Mouse (Mus musculus): Measurements from ENCODE around the gene Dpf3. TPM values are rescaled to one million over a fixed set of nuclear protein-coding genes. Genes with fewer than 3 reads are reported as not detected.

Gene Dpf3
- polyA plus RNA-seq, 1 experiment from 2014 or later: 6.1 TPM

DNA sequence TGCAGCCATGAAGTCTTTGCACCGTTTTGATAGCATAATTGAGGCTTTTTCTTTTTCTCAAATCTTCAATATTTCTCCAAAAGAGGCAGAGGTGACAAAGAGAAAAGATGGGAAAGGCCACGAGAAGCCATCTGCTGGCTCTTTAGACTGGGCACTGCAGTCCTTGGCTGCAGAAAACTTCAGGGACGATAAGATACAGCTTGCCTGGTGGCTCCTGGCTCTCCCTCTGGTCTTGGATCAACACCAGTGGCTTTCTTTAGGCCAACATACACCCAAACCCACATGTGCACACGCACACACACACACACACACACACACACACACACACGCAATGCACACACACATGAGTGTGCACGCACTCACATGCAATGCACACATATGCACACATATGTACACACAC lies 278.7 kb downstream of the Dpf3 start:
- Histone ChIP-seq H3K9ac (ENCODE audit: low read depth, low read length) (no peak overlapping the region), H3K4me2 (ENCODE audit: low read depth, low read length) (no peak overlapping the region), H3K27me3 (replicated peaks; ENCODE audit: control insufficient read depth, insufficient read depth, low read length) (no peaks in the 10 kb centered on the region), H3K27ac (replicated peaks; ENCODE audit: low read depth, low read length) (no peak overlapping the region), H3K9me3 (ENCODE audit: control insufficient read depth, low read length) (no peaks in the 10 kb centered on the region), H3K4me3 (ENCODE audit: low read depth, low read length) (no peak overlapping the region), H3K4me1 (ENCODE audit: control insufficient read depth, insufficient read depth, low read length) (peaks cover 13% of the 10 kb centered on the region; the same call in 1 of the 2 replicates), H3K36me3 (ENCODE audit: control insufficient read depth, insufficient read depth, low read length) (no peaks in the 10 kb centered on the region)
- WGBS: 61% methylated on average over 4 of the region's 6 CpGs
- ATAC-seq (ENCODE audit: low read depth) (no peak), DNase-seq (ENCODE audit: low spot score) (no peak)

DNA sequence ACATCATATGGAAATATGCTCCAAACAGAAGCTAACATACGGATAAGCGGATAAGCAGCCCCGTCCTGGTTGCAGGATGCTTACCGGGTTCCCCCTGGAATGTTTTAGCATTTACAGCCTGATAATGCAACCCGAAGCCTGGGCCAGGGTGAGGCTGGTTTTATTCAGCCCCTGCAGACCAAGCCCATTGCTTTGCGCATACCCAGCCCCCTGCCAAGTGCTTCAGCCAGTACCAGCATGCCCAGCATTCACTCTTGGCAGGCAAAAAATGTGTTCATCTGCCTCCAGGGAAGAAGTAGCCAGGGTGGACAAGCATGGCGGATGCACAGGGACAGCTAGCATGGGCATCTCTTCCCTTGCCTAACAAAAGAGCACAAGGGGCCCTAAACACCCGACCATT lies 279.5 kb downstream of the Dpf3 start:
- no peak for ATAC-seq (ENCODE audit: low read depth)

DNA sequence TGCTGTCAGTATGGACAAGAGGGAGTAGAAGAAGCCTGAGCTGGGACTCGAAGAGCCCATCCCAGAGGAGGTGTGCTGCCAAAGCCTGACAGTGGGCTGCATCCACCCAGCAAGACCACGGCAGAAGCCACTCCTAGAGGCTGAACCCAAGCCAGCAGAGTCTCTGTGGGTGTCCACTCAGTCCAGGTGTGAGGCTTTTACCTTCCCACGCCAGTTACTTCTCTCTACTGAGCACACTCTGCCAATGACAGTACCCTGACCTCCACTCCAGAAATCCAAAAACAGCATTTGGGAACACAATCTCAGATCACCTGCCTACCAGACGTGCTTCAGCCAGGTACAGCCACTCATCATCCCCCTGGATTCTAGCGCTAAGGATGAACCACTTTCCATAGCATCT lies 280.0 kb downstream of the Dpf3 start:
- Histone ChIP-seq H3K4me3 (ENCODE audit: low read depth, low read length) (no peak overlapping the region), H3K9ac (ENCODE audit: low read depth, low read length) (no peak overlapping the region), H3K4me2 (ENCODE audit: low read depth, low read length) (no peak overlapping the region), H3K36me3 (ENCODE audit: control insufficient read depth, insufficient read depth, low read length) (no peaks in the 10 kb centered on the region), H3K4me1 (ENCODE audit: control insufficient read depth, insufficient read depth, low read length) (peaks cover 10% of the 10 kb centered on the region; the same call in 1 of the 2 replicates), H3K27ac (replicated peaks; ENCODE audit: low read depth, low read length) (no peak overlapping the region), H3K9me3 (ENCODE audit: control insufficient read depth, low read length) (no peaks in the 10 kb centered on the region), H3K27me3 (replicated peaks; ENCODE audit: control insufficient read depth, insufficient read depth, low read length) (no peaks in the 10 kb centered on the region)
- 81% methylated on average over 3 of the region's 5 CpGs for WGBS
- DNase-seq (ENCODE audit: low spot score): no peak
- no peak for ATAC-seq (ENCODE audit: low read depth)

More for the DNA sequence above, 279.5 kb downstream of the Dpf3 start:
- no peaks in the 10 kb centered on the region for H3K36me3 ChIP-seq (ENCODE audit: control insufficient read depth, insufficient read depth, low read length)
- no peaks in the 10 kb centered on the region for H3K9me3 ChIP-seq (ENCODE audit: control insufficient read depth, low read length)
- peaks cover 10% of the 10 kb centered on the region; the same call in 1 of the 2 replicates for H3K4me1 ChIP-seq (ENCODE audit: control insufficient read depth, insufficient read depth, low read length)
- H3K27me3 ChIP-seq (replicated peaks; ENCODE audit: control insufficient read depth, insufficient read depth, low read length): no peaks in the 10 kb centered on the region
- H3K4me2 ChIP-seq (ENCODE audit: low read depth, low read length): no peak overlapping the region
- no peak overlapping the region for H3K9ac ChIP-seq (ENCODE audit: low read depth, low read length)
- H3K4me3 ChIP-seq (ENCODE audit: low read depth, low read length): no peak overlapping the region
- no peak overlapping the region for H3K27ac ChIP-seq (replicated peaks; ENCODE audit: low read depth, low read length)
- DNase-seq (ENCODE audit: low spot score): no peak
- WGBS: 46% methylated on average over 8 of the region's 8 CpGs

DNA sequence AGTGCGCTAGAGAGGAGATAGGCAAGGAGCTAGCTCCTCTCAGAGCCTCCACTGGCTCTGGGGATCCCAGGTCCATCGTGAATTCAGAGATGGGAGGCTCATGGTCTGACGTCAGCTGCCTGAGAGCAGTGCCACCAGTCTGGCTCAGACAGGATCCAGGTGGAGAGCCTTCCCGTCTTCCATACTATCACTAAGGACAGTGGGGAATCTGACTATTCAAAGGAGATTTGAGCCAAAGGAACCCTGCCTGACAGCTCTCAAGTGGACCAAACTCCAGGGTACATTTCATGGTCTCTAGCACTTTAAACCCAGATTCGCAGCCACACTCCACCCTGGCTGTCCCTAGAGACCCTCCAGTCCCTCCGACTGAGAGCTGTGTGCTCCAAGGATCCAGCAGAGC lies 280.6 kb downstream of the Dpf3 start:
- no peak overlapping the region for H3K9ac ChIP-seq (ENCODE audit: low read depth, low read length)
- no peak for DNase-seq (ENCODE audit: low spot score)
- no peaks in the 10 kb centered on the region for H3K27me3 ChIP-seq (replicated peaks; ENCODE audit: control insufficient read depth, insufficient read depth, low read length)
- ATAC-seq (ENCODE audit: low read depth): no peak
- no peak overlapping the region for H3K27ac ChIP-seq (replicated peaks; ENCODE audit: low read depth, low read length)
- H3K36me3 ChIP-seq (ENCODE audit: control insufficient read depth, insufficient read depth, low read length): no peaks in the 10 kb centered on the region
- WGBS: 65% methylated on average over 6 of the region's 6 CpGs
- no peaks in the 10 kb centered on the region for H3K9me3 ChIP-seq (ENCODE audit: control insufficient read depth, low read length)
- H3K4me2 ChIP-seq (ENCODE audit: low read depth, low read length): no peak overlapping the region
- no peak overlapping the region for H3K4me3 ChIP-seq (ENCODE audit: low read depth, low read length)
- H3K4me1 ChIP-seq (ENCODE audit: control insufficient read depth, insufficient read depth, low read length): peaks cover 10% of the 10 kb centered on the region

DNA sequence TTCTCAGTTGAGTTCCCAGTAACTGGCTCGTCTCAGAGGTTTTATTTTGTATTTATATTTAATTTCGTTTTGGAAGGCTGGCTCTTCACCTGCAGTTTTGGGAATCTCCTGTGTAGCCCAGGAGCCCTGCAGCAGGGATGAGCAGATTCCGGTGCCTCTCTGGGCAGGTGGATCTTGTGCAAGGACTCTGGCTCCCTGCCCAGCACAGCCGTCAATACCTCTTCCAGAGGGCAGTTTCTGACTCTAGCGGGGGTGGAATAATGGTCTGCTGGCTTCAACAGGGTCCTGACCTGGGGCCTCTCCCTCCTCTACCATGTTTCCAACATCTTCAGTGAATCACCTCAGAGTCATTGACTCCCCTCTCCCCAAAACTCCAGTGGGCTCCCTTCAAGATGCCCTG lies 283.2 kb downstream of the Dpf3 start:
- H3K9me3 ChIP-seq (ENCODE audit: control insufficient read depth, low read length): no peaks in the 10 kb centered on the region
- ATAC-seq (ENCODE audit: low read depth): no peak
- H3K9ac ChIP-seq (ENCODE audit: low read depth, low read length): no peak overlapping the region
- 56% methylated on average over 5 of the region's 5 CpGs for WGBS
- H3K27ac ChIP-seq (replicated peaks; ENCODE audit: low read depth, low read length): no peak overlapping the region
- H3K27me3 ChIP-seq (replicated peaks; ENCODE audit: control insufficient read depth, insufficient read depth, low read length): no peaks in the 10 kb centered on the region
- no peak overlapping the region for H3K4me2 ChIP-seq (ENCODE audit: low read depth, low read length)
- peaks cover 9% of the 10 kb centered on the region for H3K4me1 ChIP-seq (ENCODE audit: control insufficient read depth, insufficient read depth, low read length)
- H3K4me3 ChIP-seq (ENCODE audit: low read depth, low read length): no peak overlapping the region
- no peak for DNase-seq (ENCODE audit: low spot score)
- H3K36me3 ChIP-seq (ENCODE audit: control insufficient read depth, insufficient read depth, low read length): no peaks in the 10 kb centered on the region

DNA sequence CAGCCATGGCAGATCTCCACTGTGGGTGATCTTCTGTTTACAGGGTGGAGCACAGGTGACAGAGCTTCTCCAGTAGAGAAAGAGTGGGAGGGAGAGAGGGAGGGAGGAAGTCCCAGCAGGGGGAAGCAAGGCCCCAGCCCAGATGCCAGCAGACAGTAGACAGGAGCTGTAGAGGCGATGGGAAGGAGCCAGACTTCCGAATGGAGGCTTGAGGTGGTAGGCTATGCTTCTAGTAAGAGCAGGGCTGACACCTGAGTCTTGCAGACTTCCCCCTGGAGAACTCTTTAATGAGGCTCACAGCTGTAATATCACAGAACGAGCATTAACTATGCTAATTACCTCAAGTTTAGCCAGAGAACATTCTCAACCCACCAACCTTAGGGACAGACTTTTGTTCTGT lies 285.8 kb downstream of the Dpf3 start:
- DNase-seq (ENCODE audit: low spot score): peak; percentile 59
- no peaks in the 10 kb centered on the region for H3K9me3 ChIP-seq (ENCODE audit: control insufficient read depth, low read length)
- H3K4me2 ChIP-seq (ENCODE audit: low read depth, low read length): no peak overlapping the region
- H3K27ac ChIP-seq (replicated peaks; ENCODE audit: low read depth, low read length): no peak overlapping the region
- H3K27me3 ChIP-seq (replicated peaks; ENCODE audit: control insufficient read depth, insufficient read depth, low read length): no peaks in the 10 kb centered on the region
- WGBS: 32% methylated on average over 3 of the region's 3 CpGs
- no peaks in the 10 kb centered on the region for H3K36me3 ChIP-seq (ENCODE audit: control insufficient read depth, insufficient read depth, low read length)
- peak; percentile 80 for ATAC-seq (ENCODE audit: low read depth)
- no peak overlapping the region for H3K9ac ChIP-seq (ENCODE audit: low read depth, low read length)
- no peak overlapping the region for H3K4me3 ChIP-seq (ENCODE audit: low read depth, low read length)
- peaks cover 9% of the 10 kb centered on the region; the same call in 1 of the 2 replicates for H3K4me1 ChIP-seq (ENCODE audit: control insufficient read depth, insufficient read depth, low read length)

DNA sequence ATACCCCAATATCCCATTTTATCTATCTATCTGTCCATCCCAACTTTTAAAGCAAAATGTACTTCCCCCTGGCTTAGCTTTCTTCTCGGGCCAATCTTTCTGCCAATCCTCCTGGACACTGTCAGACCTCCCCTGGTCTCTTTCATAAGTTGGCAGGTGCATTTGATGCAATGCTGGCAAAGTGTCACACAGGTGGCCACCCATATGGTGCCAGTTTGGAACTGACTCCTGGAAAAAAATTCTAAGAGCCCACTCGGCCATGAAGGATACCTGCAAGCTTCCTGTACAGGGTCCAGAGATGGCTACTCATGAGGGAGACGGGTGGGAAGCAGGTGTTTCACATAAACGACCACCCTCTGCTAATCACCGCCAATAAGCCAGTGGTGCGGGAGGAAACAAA lies 307.0 kb downstream of the Dpf3 start:
- Histone ChIP-seq H3K4me3 (ENCODE audit: low read depth, low read length) (no peak overlapping the region), H3K9me3 (ENCODE audit: control insufficient read depth, low read length) (no peaks in the 10 kb centered on the region), H3K27me3 (replicated peaks; ENCODE audit: control insufficient read depth, insufficient read depth, low read length) (no peaks in the 10 kb centered on the region), H3K9ac (ENCODE audit: low read depth, low read length) (no peak overlapping the region), H3K36me3 (ENCODE audit: control insufficient read depth, insufficient read depth, low read length) (no peaks in the 10 kb centered on the region), H3K4me2 (ENCODE audit: low read depth, low read length) (no peak overlapping the region), H3K27ac (replicated peaks; ENCODE audit: low read depth, low read length) (no peak overlapping the region), H3K4me1 (ENCODE audit: control insufficient read depth, insufficient read depth, low read length) (no peaks in the 10 kb centered on the region)
- ATAC-seq (ENCODE audit: low read depth) (no peak), DNase-seq (ENCODE audit: low spot score) (no peak)
- WGBS: 75% methylated on average over 6 of the region's 6 CpGs

DNA sequence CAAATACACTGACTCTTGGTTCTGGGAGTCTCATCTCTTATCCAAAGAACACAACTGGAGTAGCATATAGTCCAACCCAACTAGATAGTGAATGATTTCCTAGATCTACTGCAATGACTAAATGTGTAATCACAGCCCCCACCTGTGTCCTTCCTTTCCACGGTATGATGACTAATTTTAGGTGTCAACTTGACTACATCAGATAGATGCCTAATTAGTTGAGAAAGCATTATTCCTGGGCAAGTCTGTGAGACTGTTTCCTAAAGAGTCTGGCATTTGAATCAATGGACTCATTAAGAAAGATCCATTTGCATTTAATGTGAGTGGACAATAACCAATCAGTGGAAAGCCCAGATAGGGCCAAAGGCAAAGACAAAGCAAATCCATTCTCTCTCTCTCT lies 307.7 kb downstream of the Dpf3 start:
- H3K27me3 ChIP-seq (replicated peaks; ENCODE audit: control insufficient read depth, insufficient read depth, low read length): no peaks in the 10 kb centered on the region
- H3K27ac ChIP-seq (replicated peaks; ENCODE audit: low read depth, low read length): no peak overlapping the region
- no peak overlapping the region for H3K4me3 ChIP-seq (ENCODE audit: low read depth, low read length)
- no peak for DNase-seq (ENCODE audit: low spot score)
- H3K9me3 ChIP-seq (ENCODE audit: control insufficient read depth, low read length): no peaks in the 10 kb centered on the region
- H3K9ac ChIP-seq (ENCODE audit: low read depth, low read length): no peak overlapping the region
- H3K4me1 ChIP-seq (ENCODE audit: control insufficient read depth, insufficient read depth, low read length): no peaks in the 10 kb centered on the region
- ATAC-seq (ENCODE audit: low read depth): no peak
- no peak overlapping the region for H3K4me2 ChIP-seq (ENCODE audit: low read depth, low read length)
- no peaks in the 10 kb centered on the region for H3K36me3 ChIP-seq (ENCODE audit: control insufficient read depth, insufficient read depth, low read length)
- 83% methylated on average over 1 of the region's 1 CpGs for WGBS

DNA sequence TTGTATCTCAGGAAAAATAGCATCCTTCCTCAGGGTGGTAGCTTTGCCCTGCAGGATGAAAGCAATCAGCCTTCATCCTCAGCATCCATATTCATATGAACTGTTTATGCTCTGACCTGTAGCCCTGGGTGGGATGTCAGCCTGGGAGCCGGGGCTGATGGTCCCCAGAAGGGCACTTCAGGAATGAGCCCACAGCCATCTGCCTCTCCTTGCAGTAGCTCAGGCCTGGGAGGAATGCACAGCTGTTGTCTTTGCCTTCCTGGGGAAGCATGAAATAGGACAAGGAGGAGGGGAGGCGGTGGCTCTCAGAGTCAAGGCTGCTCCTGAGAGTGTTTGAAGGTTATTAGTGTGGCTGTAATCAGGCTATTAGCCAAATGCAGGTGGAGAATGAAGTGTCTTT lies 308.7 kb downstream of the Dpf3 start:
- WGBS: 58% methylated on average over 2 of the region's 2 CpGs
- no peaks in the 10 kb centered on the region for H3K27me3 ChIP-seq (replicated peaks; ENCODE audit: control insufficient read depth, insufficient read depth, low read length)
- no peak overlapping the region for H3K27ac ChIP-seq (replicated peaks; ENCODE audit: low read depth, low read length)
- DNase-seq (ENCODE audit: low spot score): no peak
- H3K4me2 ChIP-seq (ENCODE audit: low read depth, low read length): no peak overlapping the region
- no peak; the same call in 1 of the 2 replicates for ATAC-seq (ENCODE audit: low read depth)
- H3K9ac ChIP-seq (ENCODE audit: low read depth, low read length): no peak overlapping the region
- no peaks in the 10 kb centered on the region for H3K9me3 ChIP-seq (ENCODE audit: control insufficient read depth, low read length)
- H3K4me1 ChIP-seq (ENCODE audit: control insufficient read depth, insufficient read depth, low read length): no peaks in the 10 kb centered on the region
- no peak overlapping the region for H3K4me3 ChIP-seq (ENCODE audit: low read depth, low read length)
- H3K36me3 ChIP-seq (ENCODE audit: control insufficient read depth, insufficient read depth, low read length): no peaks in the 10 kb centered on the region

All from embryonic facial prominence, embryonic 14.5 days (tissue).